Mouse (Mus musculus): ENCODE data around the gene Ccdc69. TPM values are rescaled to one million over a fixed set of nuclear protein-coding genes. Genes with fewer than 3 reads are reported as not detected.
"Not testable (repeated sequence)": the region's sequence is repeated elsewhere in the genome, so short reads cannot be mapped to it uniquely, and the experiment has no call there.

Ccdc69 gene
- polyA plus RNA-seq, 1 experiment from 2014 or later, result 1.4 TPM

DNA sequence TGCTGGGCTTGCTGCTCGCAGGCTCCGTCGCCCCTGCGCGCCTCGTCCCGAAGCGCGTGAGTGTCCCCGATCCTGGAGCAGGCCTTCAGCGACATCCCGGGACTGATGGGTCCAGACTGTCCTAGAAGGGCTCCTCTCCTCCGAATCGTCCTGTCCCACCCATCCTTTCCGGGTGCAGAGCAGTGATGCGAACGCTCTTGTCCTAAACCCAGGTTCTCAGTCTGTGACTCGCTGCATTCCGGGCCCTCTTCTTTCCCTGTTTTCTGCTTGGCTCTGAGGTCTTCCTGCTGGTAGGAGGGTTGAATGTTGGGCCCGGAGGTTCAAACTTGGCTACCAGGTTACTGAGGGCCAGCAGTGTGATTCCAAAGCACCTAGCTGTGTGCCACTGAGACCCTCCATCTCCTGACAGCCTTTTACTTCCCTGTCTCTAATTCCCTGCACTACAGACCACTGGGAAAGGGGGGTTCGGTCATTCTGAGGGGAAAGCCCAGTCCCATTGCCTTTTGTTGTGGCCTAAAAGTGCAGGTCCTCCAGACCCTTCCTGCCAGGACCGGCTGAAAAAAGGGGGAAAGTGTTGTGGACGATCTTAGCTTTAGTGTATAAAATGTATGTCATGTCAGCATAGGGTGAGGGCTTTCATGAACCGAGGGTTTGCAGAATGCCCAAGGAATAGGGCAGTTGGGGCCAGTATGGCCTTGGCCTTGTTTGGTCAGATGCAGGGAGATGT lies 20.4 kb upstream of the Ccdc69 start:
- TF ChIP-seq EP300 (IDR thresholded peaks at IDR 0.05) (no peak), CTCF (IDR thresholded peaks at IDR 0.05) (no peak; the same call in 1 of the 2 replicates)
- Histone ChIP-seq H3K9me3 (ENCODE audit: low read length) (no peaks in the 10 kb centered on the region), H3K27ac (ENCODE audit: low read length) (no peak overlapping the region), H3K27me3 (replicated peaks; ENCODE audit: insufficient read depth, low read length) (no peaks in the 10 kb centered on the region), H3K4me1 (ENCODE audit: insufficient read depth, low read depth, low read length) (no peaks in the 10 kb centered on the region), H3K4me3 (ENCODE audit: low read depth, low read length) (peak overlapping the region; percentile 45), H3K36me3 (ENCODE audit: insufficient read depth, low read length) (no peaks in the 10 kb centered on the region), H3K4me2 (replicated peaks; ENCODE audit: low read depth, low read length) (peak overlapping the region; percentile 62), H3K9ac (replicated peaks; ENCODE audit: low read depth) (no peak overlapping the region)
- WGBS, result 20% methylated on average over 24 of the region's 24 CpGs
- no peak for DNase-seq (ENCODE audit: low spot score)
- no peak for ATAC-seq

DNA sequence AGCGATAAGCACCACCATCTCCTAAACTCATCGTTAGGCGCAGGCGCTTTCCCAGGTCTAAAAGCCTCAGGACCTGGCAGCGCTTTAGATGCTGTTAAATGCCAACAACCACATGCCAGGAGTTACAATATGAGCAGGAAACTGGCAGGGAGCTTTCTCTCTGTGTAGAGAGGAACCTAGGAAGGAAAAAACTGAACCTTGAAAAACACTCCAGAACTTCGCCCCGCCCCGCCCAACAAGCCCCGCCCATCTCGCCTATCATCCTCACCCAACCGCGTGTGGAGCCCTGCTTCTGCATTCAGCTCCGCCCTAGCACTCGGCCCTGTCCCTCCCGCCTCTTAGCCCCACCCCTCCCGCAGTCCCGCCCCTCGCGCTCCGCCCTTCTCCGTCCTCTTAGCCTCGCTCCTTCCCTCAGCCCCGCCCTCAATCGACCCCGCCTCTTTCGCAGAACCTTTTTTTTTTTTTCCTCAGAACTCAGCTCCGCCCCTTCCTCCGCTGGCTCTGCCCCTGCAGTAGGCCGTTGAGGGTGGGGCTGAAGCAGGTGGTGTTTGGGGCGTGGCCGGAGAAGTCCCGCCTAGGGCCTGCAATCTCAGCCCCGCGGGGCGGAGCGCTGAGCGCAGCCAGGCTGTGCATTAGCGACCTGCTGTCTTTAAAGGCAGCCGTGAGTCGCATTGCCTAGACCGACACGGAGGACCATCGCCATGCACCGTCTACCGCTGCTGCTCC lies 19.7 kb upstream of the Ccdc69 start, which contains the start of gene Gm2a:
TSS of gene Gm2a (plus strand) at position 653 of the 726 bp plus-strand sequence.
- Histone ChIP-seq H3K4me2 (replicated peaks; ENCODE audit: low read depth, low read length) (peak within 1 kb of the TSS; percentile 62), H3K36me3 (ENCODE audit: insufficient read depth, low read length) (no peaks in the 10 kb centered on the region), H3K9ac (replicated peaks; ENCODE audit: low read depth) (no peak within 1 kb of the TSS; the same call in 1 of the 2 replicates), H3K4me1 (ENCODE audit: insufficient read depth, low read depth, low read length) (no peaks in the 10 kb centered on the region), H3K27ac (ENCODE audit: low read length) (peak within 1 kb of the TSS; percentile 92), H3K4me3 (ENCODE audit: low read depth, low read length) (peak within 1 kb of the TSS; percentile 45), H3K9me3 (ENCODE audit: low read length) (no peaks in the 10 kb centered on the region), H3K27me3 (replicated peaks; ENCODE audit: insufficient read depth, low read length) (no peaks in the 10 kb centered on the region)
- DNase-seq (ENCODE audit: low spot score) (peak; percentile 99), ATAC-seq (peak; percentile 96)
- 2% methylated on average over 41 of the region's 45 CpGs for WGBS
- TF ChIP-seq EP300 (IDR thresholded peaks at IDR 0.05) (no peak), CTCF (IDR thresholded peaks at IDR 0.05) (no peak)

DNA sequence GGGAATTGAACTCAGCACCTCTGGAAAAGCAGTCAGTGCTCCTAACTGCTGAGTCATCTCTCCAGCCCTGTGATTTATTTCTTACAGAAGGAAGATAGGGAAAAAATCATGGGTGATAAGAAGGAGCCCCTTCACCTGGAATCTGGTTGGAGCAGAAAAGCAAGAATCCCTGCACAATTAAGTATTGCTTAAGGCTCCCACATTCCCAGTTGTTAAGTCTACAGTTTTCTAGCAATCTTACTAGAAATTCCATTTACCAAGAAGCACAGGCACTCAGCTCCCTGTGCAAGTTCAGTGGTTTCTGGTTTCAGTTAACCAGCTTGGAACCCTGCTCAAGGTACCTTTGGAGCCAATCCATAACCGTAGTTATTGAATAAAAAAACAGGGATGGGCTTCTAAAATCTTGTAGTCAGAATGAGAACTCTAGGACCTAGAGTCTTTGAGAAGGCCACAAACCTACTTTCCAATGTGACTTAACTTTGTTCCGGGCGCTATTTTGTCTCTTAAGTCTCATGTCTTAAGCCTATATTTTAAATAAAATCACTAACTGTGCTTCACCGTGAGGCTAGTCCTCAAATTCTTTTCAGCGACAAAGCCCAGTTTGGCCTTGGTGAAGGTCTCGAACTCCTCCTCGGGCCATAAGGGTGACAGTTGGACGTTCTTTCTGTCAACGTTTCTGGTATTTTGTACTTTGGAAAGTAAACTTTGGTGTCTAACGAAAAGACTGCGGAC lies 19.0 kb upstream of the Ccdc69 start:
- WGBS, result 23% methylated on average over 11 of the region's 11 CpGs
- Histone ChIP-seq H3K27me3 (replicated peaks; ENCODE audit: insufficient read depth, low read length) (no peaks in the 10 kb centered on the region), H3K9me3 (ENCODE audit: low read length) (no peaks in the 10 kb centered on the region), H3K4me3 (ENCODE audit: low read depth, low read length) (peak overlapping the region; percentile 45; the same call in 1 of the 2 replicates), H3K4me2 (replicated peaks; ENCODE audit: low read depth, low read length) (peak overlapping the region; percentile 62), H3K27ac (ENCODE audit: low read length) (peak overlapping the region; percentile 92), H3K36me3 (ENCODE audit: insufficient read depth, low read length) (no peaks in the 10 kb centered on the region), H3K4me1 (ENCODE audit: insufficient read depth, low read depth, low read length) (no peaks in the 10 kb centered on the region), H3K9ac (replicated peaks; ENCODE audit: low read depth) (no peak overlapping the region; the same call in 1 of the 2 replicates)
- DNase-seq (ENCODE audit: low spot score) (peak; percentile 74), ATAC-seq (no peak)
- TF ChIP-seq EP300 (IDR thresholded peaks at IDR 0.05), result peak; percentile 44; the same call in 1 of the 2 replicates
- TF ChIP-seq CTCF (IDR thresholded peaks at IDR 0.05), result no peak

DNA sequence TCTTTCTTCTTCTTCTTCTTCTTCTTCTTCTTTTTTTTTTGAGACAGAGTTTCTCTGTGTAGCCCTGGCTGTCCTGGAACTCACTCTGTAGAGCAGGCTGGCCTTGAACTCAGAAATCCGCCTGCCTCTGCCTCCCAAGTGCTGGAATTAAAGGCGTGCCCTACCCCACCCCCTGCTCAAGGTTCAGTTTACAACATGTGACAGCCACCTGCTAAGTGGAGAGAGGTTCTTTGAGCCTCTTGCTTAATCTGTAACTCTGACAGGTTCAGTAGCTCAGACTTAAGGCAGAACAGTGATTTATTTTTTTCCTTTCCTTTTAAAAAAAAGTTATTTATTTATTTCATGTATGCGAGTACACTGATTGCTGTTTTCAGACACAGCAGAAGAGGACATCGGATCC lies 18.4 kb upstream of the Ccdc69 start:
- not testable (repeated sequence) for H3K27me3 ChIP-seq (replicated peaks; ENCODE audit: insufficient read depth, low read length); H3K9me3 ChIP-seq (ENCODE audit: low read length); H3K4me2 ChIP-seq (replicated peaks; ENCODE audit: low read depth, low read length); H3K9ac ChIP-seq (replicated peaks; ENCODE audit: low read depth); H3K4me1 ChIP-seq (ENCODE audit: insufficient read depth, low read depth, low read length); H3K36me3 ChIP-seq (ENCODE audit: insufficient read depth, low read length); ATAC-seq; DNase-seq (ENCODE audit: low spot score); H3K4me3 ChIP-seq (ENCODE audit: low read depth, low read length)
- WGBS, result 84% methylated on average over 4 of the region's 4 CpGs
- H3K27ac ChIP-seq (ENCODE audit: low read length), result 0 out of 2 replicates have a peak overlapping the region, but pooled peaks have one; percentile 92

DNA sequence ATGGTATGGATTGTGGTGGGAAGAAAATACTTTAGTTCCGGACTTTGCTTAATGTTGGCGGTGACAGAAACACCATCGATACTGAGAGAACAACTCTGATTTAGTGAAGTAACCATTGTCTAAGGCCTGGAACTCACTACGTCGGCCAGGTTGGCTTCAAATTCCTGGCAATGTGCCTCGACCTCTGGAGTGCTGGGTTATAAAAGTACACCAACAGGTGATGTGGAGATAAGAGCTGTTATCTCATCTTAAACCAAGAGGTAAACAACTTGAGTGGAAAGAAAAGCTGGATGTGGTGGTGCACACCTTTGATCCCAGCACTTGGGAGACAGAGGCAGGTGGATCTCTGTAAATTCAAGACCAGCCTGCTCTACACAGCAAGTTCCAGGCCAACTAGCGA lies 15.2 kb upstream of the Ccdc69 start:
- Histone ChIP-seq H3K27me3 (replicated peaks; ENCODE audit: insufficient read depth, low read length) (no peaks in the 10 kb centered on the region), H3K27ac (ENCODE audit: low read length) (no peak overlapping the region), H3K4me1 (ENCODE audit: insufficient read depth, low read depth, low read length) (no peaks in the 10 kb centered on the region), H3K9ac (replicated peaks; ENCODE audit: low read depth) (no peak overlapping the region), H3K9me3 (ENCODE audit: low read length) (no peaks in the 10 kb centered on the region), H3K4me2 (replicated peaks; ENCODE audit: low read depth, low read length) (no peak overlapping the region), H3K4me3 (ENCODE audit: low read depth, low read length) (no peak overlapping the region), H3K36me3 (ENCODE audit: insufficient read depth, low read length) (no peaks in the 10 kb centered on the region)
- DNase-seq (ENCODE audit: low spot score) (no peak), ATAC-seq (no peak)
- 67% methylated on average over 7 of the region's 7 CpGs for WGBS
- TF ChIP-seq CTCF (IDR thresholded peaks at IDR 0.05) (no peak), EP300 (IDR thresholded peaks at IDR 0.05) (no peak)

DNA sequence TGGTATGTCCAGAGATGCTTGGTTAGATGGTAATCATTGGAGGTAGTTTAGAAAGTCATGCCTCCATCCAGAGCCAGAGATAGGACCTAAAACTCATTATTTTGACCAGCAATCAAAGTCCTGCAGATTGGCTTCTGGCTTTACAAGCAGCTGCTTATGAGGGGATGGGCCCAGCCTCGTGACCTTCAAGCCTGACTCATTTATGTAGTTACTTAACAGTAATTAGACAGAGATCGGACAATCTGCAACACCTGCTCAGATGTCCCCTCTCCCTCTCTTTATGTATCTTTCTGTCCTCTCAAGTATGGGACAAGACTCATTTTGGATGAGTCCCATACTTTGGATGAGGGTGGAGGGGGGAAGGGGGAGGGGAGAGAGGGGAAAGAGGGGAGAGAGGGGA lies 12.0 kb upstream of the Ccdc69 start:
- ATAC-seq, result no peak
- 61% methylated on average over 2 of the region's 2 CpGs for WGBS

More for the DNA sequence above, 12.0 kb upstream of the Ccdc69 start:
- Histone ChIP-seq H3K27ac (ENCODE audit: low read length) (no peak overlapping the region), H3K27me3 (replicated peaks; ENCODE audit: insufficient read depth, low read length) (no peaks in the 10 kb centered on the region), H3K4me2 (replicated peaks; ENCODE audit: low read depth, low read length) (no peak overlapping the region), H3K4me3 (ENCODE audit: low read depth, low read length) (no peak overlapping the region), H3K9ac (replicated peaks; ENCODE audit: low read depth) (no peak overlapping the region), H3K4me1 (ENCODE audit: insufficient read depth, low read depth, low read length) (no peaks in the 10 kb centered on the region), H3K9me3 (ENCODE audit: low read length) (no peaks in the 10 kb centered on the region), H3K36me3 (ENCODE audit: insufficient read depth, low read length) (no peaks in the 10 kb centered on the region)
- no peak for DNase-seq (ENCODE audit: low spot score)
- TF ChIP-seq CTCF (IDR thresholded peaks at IDR 0.05) (no peak), EP300 (IDR thresholded peaks at IDR 0.05) (no peak)

Data from lung, postnatal 0 days (tissue).